Mouse (Mus musculus): ENCODE data around the gene Gm20850. TPM values are rescaled to one million over a fixed set of nuclear protein-coding genes. Genes with fewer than 3 reads are reported as not detected.

Gm20850 gene
- not detected for polyA plus RNA-seq (2012; fragmentation: generic; extraction: Trizol)

DNA sequence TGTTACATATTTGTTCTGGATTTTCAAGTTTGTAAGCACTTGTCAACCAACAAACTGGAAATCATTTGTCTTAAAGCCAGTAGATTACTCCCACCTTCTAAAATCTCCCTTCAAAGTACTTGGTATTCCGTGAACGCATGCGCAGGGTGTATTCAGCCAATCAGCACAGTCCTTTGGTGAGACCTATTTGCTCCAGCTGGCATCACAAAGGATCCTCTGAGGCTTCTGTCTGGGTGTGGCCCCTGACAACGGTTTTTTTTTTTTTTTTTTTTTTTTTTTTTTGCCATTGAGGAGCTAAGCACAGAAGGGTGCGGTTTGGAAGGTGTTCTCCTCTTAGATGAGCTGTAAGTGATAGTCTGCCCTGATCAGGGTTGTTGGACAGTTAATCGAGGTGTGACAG is at the start of gene Gm20850:
Gm20850 (plus strand) TSS at position 301 of the 400 bp plus-strand sequence.

